Mouse (Mus musculus) lung, postnatal 0 days (tissue): Measurements from ENCODE around the gene Parp8.

Source experiments
- CTCF ChIP-seq: IDR thresholded peaks from 2 replicates; pipeline ENCODE4 v1.5.1; 2016; ENCODE audit warnings: antibody characterized with exemption, mild to moderate bottlenecking
- EP300 ChIP-seq: IDR thresholded peaks from 2 replicates; pipeline ENCODE4 v1.6.1; 2016; ENCODE audit warnings: antibody characterized with exemption, mild to moderate bottlenecking, control low read depth

DNA sequence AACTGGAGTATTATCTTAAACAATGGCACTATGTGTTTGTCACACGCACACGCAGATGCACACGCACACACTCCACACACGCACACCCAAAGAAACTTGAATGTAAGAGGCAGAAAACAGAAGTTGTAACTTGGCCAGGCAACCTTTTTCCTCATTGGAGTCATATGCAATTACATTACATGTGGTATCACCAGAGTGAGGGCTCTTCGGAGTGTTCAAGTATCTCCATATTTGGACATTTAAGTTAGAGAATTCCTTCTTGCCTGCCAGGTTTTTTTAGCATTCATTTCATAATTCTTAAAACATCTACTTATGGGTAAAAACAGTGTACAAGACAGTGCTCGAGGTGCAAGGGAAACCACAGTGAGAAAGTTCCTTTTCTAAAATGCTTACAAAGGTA is 6.7 kb downstream of the Parp8 start:
- no peak for TF ChIP-seq EP300
- TF ChIP-seq CTCF, result no peak
